ENCODE assay signal across 22 mouse cellular contexts in the genomic region with DNA sequence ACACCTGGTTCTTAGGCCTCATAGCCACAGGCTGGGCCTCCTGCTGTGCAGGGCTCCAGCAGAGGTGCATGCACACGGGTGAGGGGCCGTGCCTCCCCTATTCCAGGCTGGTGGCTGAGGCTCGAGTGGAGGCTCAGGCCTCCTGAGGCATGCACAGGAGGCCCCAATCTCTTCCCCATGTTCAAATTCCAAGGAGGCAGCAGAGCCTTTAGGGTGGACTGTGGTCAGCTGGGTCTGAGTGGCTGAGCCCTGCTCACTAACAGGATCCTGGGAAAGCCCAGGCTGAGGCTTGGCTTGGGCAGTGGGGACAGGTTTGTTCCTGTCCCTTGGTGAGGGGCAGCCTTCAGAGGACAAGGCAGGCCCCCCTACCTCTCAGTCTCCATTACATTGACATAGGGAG. TPM values are rescaled to one million over a fixed set of nuclear protein-coding genes. Genes with fewer than 3 reads are reported as not detected.
DNase-seq lines count a peak whose midpoint lies in the region; ATAC-seq lines count a peak whose summit lies in the region.
"Had no signal": no experiment of that assay in that cellular context is flagged by ENCODE, and none has a peak within 500 bp of the region (broad histone marks: within the 10 kb centered on the region; RNA-seq: fewer than 3 reads in every experiment).

No protein-coding gene starts in this region.

- H3K27ac ChIP-seq in hindbrain, embryonic 10.5 days: peak overlapping the region; percentile 45; the same call in 1 of the 2 replicates
- H3K27ac ChIP-seq in hindbrain, embryonic 14.5 days: no peak overlapping the region
- no peak overlapping the region for H3K27ac ChIP-seq in limb, embryonic 13.5 days
- H3K27ac ChIP-seq in limb, embryonic 10.5 days: no peak overlapping the region
- no peak overlapping the region for H3K27ac ChIP-seq in hindbrain, embryonic 16.5 days (ENCODE audit: low read depth, low read length)
- H3K27ac ChIP-seq: liver, embryonic 15.5 days; lung, embryonic 15.5 days had no signal

- 59% methylated on average over 3 of the region's 3 CpGs for WGBS in hindbrain, embryonic 10.5 days
- WGBS in hindbrain, embryonic 14.5 days: 67% methylated on average over 3 of the region's 3 CpGs
- WGBS in limb, embryonic 13.5 days: 63% methylated on average over 3 of the region's 3 CpGs
- 75% methylated on average over 3 of the region's 3 CpGs for WGBS in limb, embryonic 10.5 days
- WGBS in hindbrain, embryonic 16.5 days: 55% methylated on average over 3 of the region's 3 CpGs

- H3K4me1 ChIP-seq in hindbrain, embryonic 10.5 days (replicated peaks): peaks cover 37% of the 10 kb centered on the region
- H3K4me1 ChIP-seq in hindbrain, embryonic 14.5 days (replicated peaks; ENCODE audit: control insufficient read depth, insufficient read depth, low read length): peaks cover 11% of the 10 kb centered on the region
- H3K4me1 ChIP-seq in limb, embryonic 13.5 days: peaks cover 11% of the 10 kb centered on the region
- H3K4me1 ChIP-seq in limb, embryonic 10.5 days: peaks cover 9% of the 10 kb centered on the region
- peaks cover 9% of the 10 kb centered on the region for H3K4me1 ChIP-seq in hindbrain, embryonic 16.5 days (ENCODE audit: control insufficient read depth, insufficient read depth, low read depth, low read length)

- no peak overlapping the region for H3K9ac ChIP-seq in hindbrain, embryonic 14.5 days
- H3K9ac ChIP-seq in limb, embryonic 13.5 days: peak overlapping the region; percentile 19; the same call in 1 of the 2 replicates
- 0 out of 2 replicates have a peak overlapping the region, but pooled peaks have one; percentile 1 for H3K9ac ChIP-seq in hindbrain, embryonic 16.5 days (ENCODE audit: low read depth, low read length)
- H3K9ac ChIP-seq: liver, embryonic 15.5 days; lung, embryonic 15.5 days had no signal

- no peak for DNase-seq in hindbrain, embryonic 10.5 days (ENCODE audit: low spot score)
- DNase-seq in hindbrain, embryonic 14.5 days (ENCODE audit: low spot score): no peak
- DNase-seq in limb, embryonic 10.5 days (ENCODE audit: low spot score): no peak
- peak; percentile 50 for DNase-seq in kidney, postnatal 14 days
- no peak for DNase-seq in thymus, adult 18-20 months
- no peak for DNase-seq in ovary, postnatal 14 days (ENCODE audit: low spot score)
- DNase-seq: adrenal gland, postnatal 25 days; cerebellum, adult 9-10 months; gastrocnemius, postnatal 36 days; layer of hippocampus, adult 9-11 months; liver; lung, postnatal 36 days; retina, postnatal 1 day; right cerebral cortex, postnatal 25 days; spleen, adult 18-20 months had no signal

- no peaks in the 10 kb centered on the region for H3K27me3 ChIP-seq in hindbrain, embryonic 10.5 days (ENCODE audit: insufficient read depth, poor library complexity, severe bottlenecking)
- no peaks in the 10 kb centered on the region for H3K27me3 ChIP-seq in hindbrain, embryonic 14.5 days (ENCODE audit: control insufficient read depth, insufficient read depth, low read length)
- H3K27me3 ChIP-seq in limb, embryonic 13.5 days: no peaks in the 10 kb centered on the region
- H3K27me3 ChIP-seq in limb, embryonic 10.5 days (ENCODE audit: low read depth, poor library complexity, severe bottlenecking): no peaks in the 10 kb centered on the region
- no peaks in the 10 kb centered on the region for H3K27me3 ChIP-seq in hindbrain, embryonic 16.5 days (replicated peaks; ENCODE audit: control insufficient read depth, insufficient read depth, low read length)
- H3K27me3 ChIP-seq: liver, embryonic 15.5 days; lung, embryonic 15.5 days; megakaryocyte, embryonic 14.5 days had no signal

- H3K4me3 ChIP-seq in hindbrain, embryonic 10.5 days: no peak overlapping the region
- no peak overlapping the region for H3K4me3 ChIP-seq in hindbrain, embryonic 14.5 days (replicated peaks; ENCODE audit: low read length)
- H3K4me3 ChIP-seq in limb, embryonic 13.5 days: no peak overlapping the region
- H3K4me3 ChIP-seq in limb, embryonic 10.5 days: no peak overlapping the region
- no peak overlapping the region for H3K4me3 ChIP-seq in hindbrain, embryonic 16.5 days (ENCODE audit: low read length)
- H3K4me3 ChIP-seq: left cerebral cortex, adult 2 months; liver, embryonic 15.5 days; lung, embryonic 15.5 days; megakaryocyte, embryonic 14.5 days had no signal

- no peak overlapping the region for H3K4me2 ChIP-seq in hindbrain, embryonic 14.5 days (replicated peaks)
- no peak overlapping the region for H3K4me2 ChIP-seq in limb, embryonic 13.5 days (replicated peaks)
- H3K4me2 ChIP-seq in hindbrain, embryonic 16.5 days (ENCODE audit: low read length): no peak overlapping the region
- H3K4me2 ChIP-seq: liver, embryonic 15.5 days; lung, embryonic 15.5 days had no signal

- no peaks in the 10 kb centered on the region for H3K9me3 ChIP-seq in hindbrain, embryonic 10.5 days
- no peaks in the 10 kb centered on the region for H3K9me3 ChIP-seq in hindbrain, embryonic 14.5 days (ENCODE audit: control insufficient read depth, low read length)
- no peaks in the 10 kb centered on the region for H3K9me3 ChIP-seq in limb, embryonic 13.5 days
- H3K9me3 ChIP-seq in limb, embryonic 10.5 days (replicated peaks): no peaks in the 10 kb centered on the region
- no peaks in the 10 kb centered on the region for H3K9me3 ChIP-seq in hindbrain, embryonic 16.5 days (ENCODE audit: control insufficient read depth, low read length)
- H3K9me3 ChIP-seq: liver, embryonic 15.5 days; lung, embryonic 15.5 days; megakaryocyte, embryonic 14.5 days had no signal

- H3K36me3 ChIP-seq in hindbrain, embryonic 10.5 days: peaks cover 57% of the 10 kb centered on the region
- H3K36me3 ChIP-seq in hindbrain, embryonic 14.5 days (replicated peaks; ENCODE audit: control insufficient read depth, insufficient read depth): peaks cover 54% of the 10 kb centered on the region
- peaks cover 46% of the 10 kb centered on the region for H3K36me3 ChIP-seq in limb, embryonic 13.5 days
- H3K36me3 ChIP-seq in limb, embryonic 10.5 days: peaks cover 48% of the 10 kb centered on the region
- H3K36me3 ChIP-seq in hindbrain, embryonic 16.5 days (ENCODE audit: control insufficient read depth, insufficient read depth, low read length): peaks cover 25% of the 10 kb centered on the region

- ATAC-seq in hindbrain, embryonic 14.5 days (ENCODE audit: low FRiP score): no peak
- ATAC-seq in limb, embryonic 13.5 days (ENCODE audit: low FRiP score, low read depth): no peak
- ATAC-seq in hindbrain, embryonic 16.5 days: no peak
- ATAC-seq: CD4-positive, CD25-positive, alpha-beta regulatory T cell, adult 4 months had no signal

RNA-seq across cellular contexts. Expression of a gene that starts 17.2 kb away (rescaled TPM):
- 13.3 and 15.7 TPM in 2 replicates for polyA plus RNA-seq in hindbrain, embryonic 10.5 days (2016; fragmentation: Nextera tagmentation; extraction: Ambion mirVana)
- polyA plus RNA-seq in hindbrain, embryonic 14.5 days (2014; fragmentation: Nextera tagmentation; extraction: Ambion mirVana): 23.3 and 27.7 TPM in 2 replicates
- 14.5 and 15.2 TPM in 2 replicates for polyA plus RNA-seq in limb, embryonic 13.5 days (2015; fragmentation: Nextera tagmentation; extraction: Ambion mirVana)
- polyA plus RNA-seq in limb, embryonic 10.5 days (2016; fragmentation: Nextera tagmentation; extraction: Ambion mirVana): 14.9 and 15.4 TPM in 2 replicates
- 8.3 and 14.6 TPM in 2 replicates for polyA plus RNA-seq in hindbrain, embryonic 16.5 days (2015; fragmentation: Nextera tagmentation; extraction: Ambion mirVana)
